Mouse (Mus musculus) kidney, embryonic 14.5 days (tissue): ENCODE results near the gene Tapbp. TPM values are rescaled to one million over a fixed set of nuclear protein-coding genes. Genes with fewer than 3 reads are reported as not detected.

Experiments used
- ATAC-seq: fragments of 200-750 bp; cut with Nextera tagmentation; 2 replicates; pipeline ENCODE4 v1.8.0; 2017; ENCODE audit warnings: moderate number of reproducible peaks, mild to moderate bottlenecking, moderate TSS enrichment, moderate library complexity; ENCODE audit not compliant: low FRiP score, low TSS enrichment
- H3K27ac ChIP-seq: fragments of 300-500 bp; sonication (generic); 2 replicates; pipeline ENCODE4 v1.5.1; 2014; ENCODE audit warnings: low read depth, mild to moderate bottlenecking, low read length, moderate library complexity, mixed read lengths
- H3K27me3 ChIP-seq: fragments of 300-500 bp; sonication (generic); 2 replicates; pipeline ENCODE4 v1.6.1; 2014; ENCODE audit warnings: mild to moderate bottlenecking, low read length; ENCODE audit not compliant: control insufficient read depth, insufficient read depth
- H3K36me3 ChIP-seq: fragments of 300-500 bp; sonication (generic); 2 replicates; pipeline ENCODE4 v1.6.1; 2014; ENCODE audit warnings: low read length, mixed read lengths; ENCODE audit not compliant: control insufficient read depth, insufficient read depth
- H3K4me1 ChIP-seq: fragments of 300-500 bp; sonication (generic); 2 replicates; pipeline ENCODE4 v1.6.1; 2014; ENCODE audit warnings: low read length, mixed read lengths; ENCODE audit not compliant: control insufficient read depth, insufficient read depth
- H3K4me2 ChIP-seq: fragments of 300-500 bp; sonication (generic); replicated peaks from 2 replicates; pipeline ENCODE4 v1.6.1; 2014; ENCODE audit warnings: low read depth, mild to moderate bottlenecking, low read length
- H3K4me3 ChIP-seq: fragments of 300-500 bp; sonication (generic); 2 replicates; pipeline ENCODE4 v1.5.1; 2014; ENCODE audit warnings: mild to moderate bottlenecking, low read length
- H3K9ac ChIP-seq: fragments of 300-500 bp; sonication (generic); 2 replicates; pipeline ENCODE4 v1.6.1; 2014; ENCODE audit warnings: low read depth, mild to moderate bottlenecking, low read length, moderate library complexity
- H3K9me3 ChIP-seq: fragments of 300-500 bp; sonication (generic); 2 replicates; pipeline ENCODE4 v1.6.1; 2016; ENCODE audit warnings: low read length; ENCODE audit not compliant: control insufficient read depth
- WGBS: fragments of 180-500 bp; shearing (Covaris S2); extraction: QIAGEN DNeasy Blood & Tissue Kit; methylation state at CpG from one replicate; pipeline ENCODE4 v1.1.7; 2014; 5-methylcytosine and 5-hydroxymethylcytosine counted together
- polyA plus RNA-seq: library from polyadenylated mRNA; unstranded; fragments of >200 nt; fragmentation: Nextera tagmentation; extraction: Ambion mirVana; gene quantifications from 2 replicates; pipeline ENCODE4 v1.2.1, GENCODE M21; 2014

The Tapbp gene
- polyA plus RNA-seq, 1 experiment from 2014 or later: 24.6 TPM

DNA sequence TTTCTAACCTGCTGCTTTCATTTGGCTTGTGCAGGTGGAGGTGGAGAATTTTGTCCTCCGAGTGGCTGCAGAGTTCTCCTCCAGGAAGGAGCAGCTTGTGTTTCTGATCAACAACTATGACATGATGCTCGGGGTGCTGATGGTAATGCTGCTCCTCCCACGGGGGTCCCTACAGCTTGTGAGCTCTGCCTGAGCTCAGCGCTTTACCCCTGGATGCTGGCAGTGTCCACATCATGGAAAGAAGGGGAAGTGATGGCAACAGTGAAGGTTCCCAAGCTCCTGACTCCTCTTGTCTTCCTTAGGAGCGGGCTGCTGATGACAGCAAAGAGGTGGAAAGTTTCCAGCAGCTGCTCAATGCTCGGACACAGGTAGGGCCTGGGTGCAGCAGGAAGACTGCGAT, 47.2 kb downstream of the Tapbp start:
- Histone ChIP-seq H3K9ac (no peak overlapping the region), H3K27me3 (no peaks in the 10 kb centered on the region), H3K36me3 (peaks cover 48% of the 10 kb centered on the region), H3K9me3 (no peaks in the 10 kb centered on the region), H3K4me2 (no peak overlapping the region), H3K27ac (no peak overlapping the region), H3K4me3 (no peak overlapping the region), H3K4me1 (no peaks in the 10 kb centered on the region)
- 92% methylated on average over 7 of the region's 7 CpGs for WGBS
- no peak for ATAC-seq

GRCm38 (mm10) chr17:33965082-33965845, 49.6 kb downstream of the Tapbp start:
- 0 out of 2 replicates have a peak, but pooled peaks cover under 1% of the 10 kb centered on the region for H3K9me3 ChIP-seq
- no peak overlapping the region for H3K9ac ChIP-seq
- no peaks in the 10 kb centered on the region for H3K27me3 ChIP-seq
- H3K4me2 ChIP-seq: no peak overlapping the region
- H3K4me1 ChIP-seq: no peaks in the 10 kb centered on the region
- ATAC-seq: no peak
- WGBS: 88% methylated on average over 17 of the region's 17 CpGs
- H3K4me3 ChIP-seq: no peak overlapping the region
- no peak overlapping the region for H3K27ac ChIP-seq
- peaks cover 36% of the 10 kb centered on the region for H3K36me3 ChIP-seq

DNA sequence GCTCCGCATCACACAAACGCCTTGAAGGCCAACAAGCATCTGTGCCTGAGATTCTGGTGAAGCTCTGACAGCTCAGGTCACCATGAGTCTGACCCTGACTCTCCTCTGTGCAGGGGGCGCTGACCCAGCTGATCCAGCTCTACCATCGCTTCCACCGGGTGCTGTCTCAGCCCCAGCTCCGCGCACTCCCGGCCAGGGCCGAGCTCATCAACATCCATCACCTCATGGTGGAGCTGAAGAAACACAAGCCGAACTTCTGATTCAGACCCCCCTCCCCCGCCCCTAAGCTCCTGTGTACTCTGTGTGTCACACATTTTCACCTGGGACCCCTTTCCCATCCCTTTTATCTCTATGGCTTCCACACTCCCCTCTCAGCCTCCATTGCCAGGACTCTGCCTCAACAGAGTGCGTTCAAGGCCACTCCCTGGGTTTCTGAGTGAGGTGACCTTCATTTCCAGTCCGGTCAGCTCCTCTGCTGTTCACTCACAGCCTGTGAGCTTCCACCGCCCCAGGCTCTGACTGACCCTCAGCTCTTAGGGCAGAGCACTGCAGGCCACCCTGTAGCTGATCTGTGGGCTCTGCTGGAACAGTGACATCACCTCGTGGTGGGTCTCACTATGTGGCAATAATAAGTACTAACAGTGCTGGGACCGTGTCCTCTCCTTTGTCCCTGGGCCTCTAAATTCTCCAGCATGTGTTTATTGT, 50.3 kb downstream of the Tapbp start:
- Histone ChIP-seq H3K27me3 (no peaks in the 10 kb centered on the region), H3K9me3 (0 out of 2 replicates have a peak, but pooled peaks cover 2% of the 10 kb centered on the region), H3K36me3 (peaks cover 30% of the 10 kb centered on the region), H3K9ac (no peak overlapping the region), H3K4me2 (no peak overlapping the region), H3K4me3 (no peak overlapping the region), H3K27ac (no peak overlapping the region), H3K4me1 (no peaks in the 10 kb centered on the region)
- 85% methylated on average over 16 of the region's 16 CpGs for WGBS
- ATAC-seq: no peak

GRCm38 (mm10) chr17:33968489-33968888, 52.8 kb downstream of the Tapbp start:
- peak; percentile 61 for ATAC-seq
- H3K36me3 ChIP-seq: peaks cover 12% of the 10 kb centered on the region; the same call in 1 of the 2 replicates
- no peaks in the 10 kb centered on the region for H3K4me1 ChIP-seq
- no peaks in the 10 kb centered on the region for H3K27me3 ChIP-seq
- no peak overlapping the region for H3K9ac ChIP-seq
- 0 out of 2 replicates have a peak, but pooled peaks cover 2% of the 10 kb centered on the region for H3K9me3 ChIP-seq
- 5% methylated on average over 9 of the region's 9 CpGs for WGBS
- no peak overlapping the region for H3K27ac ChIP-seq
- H3K4me2 ChIP-seq: no peak overlapping the region
- H3K4me3 ChIP-seq: no peak overlapping the region

DNA sequence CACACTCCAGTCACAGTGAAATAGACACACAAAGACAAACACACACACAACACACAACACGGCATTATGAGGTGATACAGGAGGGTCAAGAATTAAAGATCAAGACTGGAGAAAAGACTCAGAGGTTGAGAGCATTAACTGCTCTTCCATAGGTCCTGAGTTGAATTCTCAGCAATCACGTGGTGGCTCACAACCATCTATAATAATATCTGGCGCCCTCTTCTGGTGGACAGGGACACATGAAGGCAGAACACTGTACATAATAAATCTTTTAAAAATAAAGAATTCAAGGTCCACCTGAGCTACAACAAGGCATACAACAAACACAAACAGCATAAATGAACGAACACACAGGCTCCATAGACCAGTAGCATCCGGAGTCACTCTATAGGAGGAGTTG, 53.2 kb downstream of the Tapbp start:
- Histone ChIP-seq H3K9me3 (0 out of 2 replicates have a peak, but pooled peaks cover 2% of the 10 kb centered on the region), H3K4me2 (no peak overlapping the region), H3K27me3 (no peaks in the 10 kb centered on the region), H3K36me3 (peaks cover 10% of the 10 kb centered on the region; the same call in 1 of the 2 replicates), H3K27ac (no peak overlapping the region), H3K4me1 (no peaks in the 10 kb centered on the region), H3K4me3 (no peak overlapping the region), H3K9ac (no peak overlapping the region)
- WGBS: 28% methylated on average over 5 of the region's 5 CpGs
- peak; percentile 17; the same call in 1 of the 2 replicates for ATAC-seq

- H3K27ac ChIP-seq: no peak overlapping the region
- H3K9ac ChIP-seq: no peak overlapping the region
- ATAC-seq: no peak
- H3K9me3 ChIP-seq: 0 out of 2 replicates have a peak, but pooled peaks cover 2% of the 10 kb centered on the region
- no peaks in the 10 kb centered on the region for H3K4me1 ChIP-seq
- WGBS: 81% methylated on average over 4 of the region's 4 CpGs
- H3K4me2 ChIP-seq: no peak overlapping the region
- H3K36me3 ChIP-seq: peaks cover 8% of the 10 kb centered on the region; the same call in 1 of the 2 replicates
- H3K27me3 ChIP-seq: peaks cover 2% of the 10 kb centered on the region; the same call in 1 of the 2 replicates
- H3K4me3 ChIP-seq: no peak overlapping the region
Observed at GRCm38 (mm10) chr17:33969394-33969793, 53.7 kb downstream of the Tapbp start.

GRCm38 (mm10) chr17:33972691-33973090, 57.0 kb downstream of the Tapbp start:
- WGBS: 10% methylated on average over 1 of the region's 1 CpGs
- no peak overlapping the region for H3K4me2 ChIP-seq
- ATAC-seq: no peak

GRCm38 (mm10) chr17:33973572-33973971, 57.9 kb downstream of the Tapbp start:
- Histone ChIP-seq H3K27me3 (peaks cover 26% of the 10 kb centered on the region), H3K27ac (no peak overlapping the region), H3K36me3 (no peaks in the 10 kb centered on the region), H3K4me3 (no peak overlapping the region), H3K9me3 (0 out of 2 replicates have a peak, but pooled peaks cover 2% of the 10 kb centered on the region), H3K9ac (no peak overlapping the region), H3K4me1 (peaks cover 7% of the 10 kb centered on the region; the same call in 1 of the 2 replicates), H3K4me2 (no peak overlapping the region)
- WGBS: 60% methylated on average over 3 of the region's 3 CpGs
- ATAC-seq: no peak

More at GRCm38 (mm10) chr17:33972691-33973090, 57.0 kb downstream of the Tapbp start:
- Histone ChIP-seq H3K27ac (no peak overlapping the region), H3K4me3 (no peak overlapping the region), H3K36me3 (no peaks in the 10 kb centered on the region), H3K27me3 (peaks cover 17% of the 10 kb centered on the region), H3K9me3 (0 out of 2 replicates have a peak, but pooled peaks cover 2% of the 10 kb centered on the region), H3K9ac (no peak overlapping the region), H3K4me1 (0 out of 2 replicates have a peak, but pooled peaks cover under 1% of the 10 kb centered on the region)
